Mouse (Mus musculus): ENCODE measurements around the gene Epdr1.

Epdr1 gene

GRCm38 (mm10) chr13:19619216-19619927, at the start of gene Epdr1:
TSS of gene Epdr1 (minus strand) at chr13:19619927.
- in situ Hi-C loops (cut with MboI, MseI): no loop called here

- in situ Hi-C loops (cut with MboI, MseI): no loop called here
Observed at GRCm38 (mm10) chr13:19668355-19669140, 48.8 kb upstream of the Epdr1 start.

GRCm38 (mm10) chr13:19652405-19652804, 32.7 kb upstream of the Epdr1 start:
- in situ Hi-C loops (cut with MboI, MseI): no loop called here

GRCm38 (mm10) chr13:19649824-19650223, 30.1 kb upstream of the Epdr1 start:
- in situ Hi-C loops (cut with MboI, MseI): no loop called here

- in situ Hi-C loops (cut with MboI, MseI): no loop called here
Observed at GRCm38 (mm10) chr13:19644225-19644624, 24.5 kb upstream of the Epdr1 start.

- in situ Hi-C loops (cut with MboI, MseI): no loop called here
Observed at GRCm38 (mm10) chr13:19643519-19643918, 23.8 kb upstream of the Epdr1 start.

GRCm38 (mm10) chr13:19640203-19640851, 20.6 kb upstream of the Epdr1 start:
- in situ Hi-C loops (cut with MboI, MseI): no loop called here

GRCm38 (mm10) chr13:19636131-19636530, 16.4 kb upstream of the Epdr1 start:
- in situ Hi-C loops (cut with MboI, MseI): no loop called here

- in situ Hi-C loops (cut with MboI, MseI): loop anchor here (5.0 kb wide), 1 partner anchor 464 kb away; no protein-coding TSS in a partner anchor
Observed at GRCm38 (mm10) chr13:19630768-19631709, 11.3 kb upstream of the Epdr1 start.

- in situ Hi-C loops (cut with MboI, MseI): no loop called here
Observed at GRCm38 (mm10) chr13:19626473-19626872, 6.7 kb upstream of the Epdr1 start.

- in situ Hi-C loops (cut with MboI, MseI): no loop called here
Observed at GRCm38 (mm10) chr13:19624632-19625320, 5.0 kb upstream of the Epdr1 start.

GRCm38 (mm10) chr13:19623228-19623905, 3.6 kb upstream of the Epdr1 start:
- in situ Hi-C loops (cut with MboI, MseI): no loop called here

- in situ Hi-C loops (cut with MboI, MseI): no loop called here
Observed at GRCm38 (mm10) chr13:19622573-19623227, 3.0 kb upstream of the Epdr1 start, which contains the start of gene Sfrp4. TSS of gene Sfrp4 (plus strand) at chr13:19623104.

GRCm38 (mm10) chr13:19618841-19619215, 899 bp downstream of the Epdr1 start:
- in situ Hi-C loops (cut with MboI, MseI): no loop called here

- in situ Hi-C loops (cut with MboI, MseI): no loop called here
Observed at GRCm38 (mm10) chr13:19618081-19618480, 1.6 kb downstream of the Epdr1 start.

- in situ Hi-C loops (cut with MboI, MseI): no loop called here
Observed at GRCm38 (mm10) chr13:19614311-19614710, 5.4 kb downstream of the Epdr1 start.

GRCm38 (mm10) chr13:19613426-19613825, 6.3 kb downstream of the Epdr1 start:
- in situ Hi-C loops (cut with MboI, MseI): no loop called here

GRCm38 (mm10) chr13:19612963-19613362, 6.8 kb downstream of the Epdr1 start:
- in situ Hi-C loops (cut with MboI, MseI): no loop called here

GRCm38 (mm10) chr13:19612348-19612747, 7.4 kb downstream of the Epdr1 start:
- in situ Hi-C loops (cut with MboI, MseI): no loop called here

GRCm38 (mm10) chr13:19608120-19608519, 11.6 kb downstream of the Epdr1 start:
- in situ Hi-C loops (cut with MboI, MseI): no loop called here
